Mouse (Mus musculus): ENCODE measurements around the gene Ctnnbip1. TPM values are rescaled to one million over a fixed set of nuclear protein-coding genes. Genes with fewer than 3 reads are reported as not detected.
A peak's percentile ranks its signal among the peaks of the same experiment; 100 is the strongest.

The Ctnnbip1 gene
- polyA plus RNA-seq, 1 experiment: 19.9 TPM

- Histone ChIP-seq H3K27me3 (ENCODE audit: control insufficient read depth, insufficient read depth, insufficient read length) (no peaks in the 10 kb centered on the region), H3K79me2 (ENCODE audit: control insufficient read depth, insufficient read depth) (peaks cover 4% of the 10 kb centered on the region)
- TF ChIP-seq POLR2A (IDR thresholded peaks at IDR 0.05; ENCODE audit: insufficient read length, low read depth): no peak
- TF ChIP-seq TCF3 (IDR thresholded peaks at IDR 0.05; ENCODE audit: insufficient read length, low read depth): no peak
These were observed 7.1 kb downstream of the Ctnnbip1 start for GRCm38 (mm10) chr4:149525170-149525569.

GRCm38 (mm10) chr4:149525811-149526210 is 7.8 kb downstream of the Ctnnbip1 start:
- no peak overlapping the region for H3K4me3 ChIP-seq
- no peaks in the 10 kb centered on the region for H3K36me3 ChIP-seq (ENCODE audit: control insufficient read depth, insufficient read depth)
- no peaks in the 10 kb centered on the region for H3K27me3 ChIP-seq (ENCODE audit: control insufficient read depth, insufficient read depth, insufficient read length)
- no peak overlapping the region for H3K4me2 ChIP-seq (ENCODE audit: low read depth)
- H3ac ChIP-seq (ENCODE audit: control insufficient read depth, insufficient read length): no peak overlapping the region
- peaks cover 4% of the 10 kb centered on the region for H3K79me2 ChIP-seq (ENCODE audit: control insufficient read depth, insufficient read depth)
- TF ChIP-seq SRF (IDR thresholded peaks at IDR 0.05; ENCODE audit: control insufficient read depth, insufficient read length, low read depth) (no peak), TCF12 (IDR thresholded peaks at IDR 0.05; ENCODE audit: insufficient read depth, poor library complexity, severe bottlenecking) (no peak)

More at GRCm38 (mm10) chr4:149525170-149525569, 7.1 kb downstream of the Ctnnbip1 start:
- no peak overlapping the region for H3K4me2 ChIP-seq (ENCODE audit: low read depth)
- H3K36me3 ChIP-seq (ENCODE audit: control insufficient read depth, insufficient read depth): no peaks in the 10 kb centered on the region
- no peak overlapping the region for H3ac ChIP-seq (ENCODE audit: control insufficient read depth, insufficient read length)
- H3K4me3 ChIP-seq: no peak overlapping the region

GRCm38 (mm10) chr4:149526330-149526729 is 8.3 kb downstream of the Ctnnbip1 start:
- TF ChIP-seq MYOG (IDR thresholded peaks at IDR 0.05; ENCODE audit: control insufficient read depth in 1 of 3, insufficient read depth in 1 of 3, insufficient read length in 2 of 3, low read depth in 2 of 3): no peak
- no peak for TF ChIP-seq MYOD1 (IDR thresholded peaks at IDR 0.05; ENCODE audit: control insufficient read depth in 1 of 3, insufficient read length in 2 of 3, low read depth in 2 of 3)
- TF ChIP-seq E2F4 (IDR thresholded peaks at IDR 0.05; ENCODE audit: insufficient read depth): no peak
- Histone ChIP-seq H3K4me3 (no peak overlapping the region), H3ac (ENCODE audit: control insufficient read depth, insufficient read length) (no peak overlapping the region), H3K27me3 (ENCODE audit: control insufficient read depth, insufficient read depth, insufficient read length) (no peaks in the 10 kb centered on the region), H3K4me2 (ENCODE audit: low read depth) (no peak overlapping the region), H3K79me2 (ENCODE audit: control insufficient read depth, insufficient read depth) (peaks cover 4% of the 10 kb centered on the region), H3K36me3 (ENCODE audit: control insufficient read depth, insufficient read depth) (no peaks in the 10 kb centered on the region)

DNA sequence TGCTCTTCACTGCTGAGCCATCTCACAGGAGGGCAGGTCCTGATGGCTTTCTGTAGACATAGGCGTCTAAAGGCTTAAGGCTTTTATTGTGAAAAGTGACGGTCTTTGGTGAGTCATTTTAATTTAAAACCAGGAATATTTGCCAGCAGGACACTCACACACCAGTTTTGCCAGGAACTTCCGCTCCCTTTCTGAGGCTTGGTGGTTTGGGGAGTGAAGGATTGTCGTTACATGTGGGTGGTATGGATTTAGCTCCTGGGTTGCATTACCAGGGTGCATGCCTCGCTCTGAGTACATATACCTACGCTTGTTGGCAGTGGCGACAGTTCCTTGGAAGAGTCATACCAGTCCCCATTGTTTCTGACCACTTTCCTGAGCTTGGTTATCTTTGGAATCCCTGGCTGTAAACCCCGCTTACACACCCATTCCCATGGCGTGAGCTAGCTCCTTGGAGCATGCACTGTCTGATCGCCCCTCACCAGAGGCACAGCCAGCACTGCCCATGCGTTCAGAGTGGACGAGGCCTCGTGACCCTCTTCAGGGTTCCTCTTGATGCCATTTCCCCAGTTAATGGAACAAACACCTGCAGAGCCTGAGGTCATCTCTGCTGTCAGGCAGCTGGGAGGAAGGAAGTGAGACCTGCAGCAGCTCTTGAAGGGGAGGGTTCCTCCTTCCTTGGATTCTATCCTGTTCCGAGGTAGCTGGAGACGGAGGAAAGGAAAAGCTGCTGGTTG is 9.8 kb downstream of the Ctnnbip1 start:
- H3K4me3 ChIP-seq: no peak overlapping the region
- H3K4me2 ChIP-seq (ENCODE audit: low read depth): peak overlapping the region; percentile 76
- TF ChIP-seq TCF12 (IDR thresholded peaks at IDR 0.05; ENCODE audit: insufficient read depth, poor library complexity, severe bottlenecking) (no peak), CEBPB (IDR thresholded peaks at IDR 0.05; ENCODE audit: insufficient read depth, poor library complexity, severe bottlenecking) (no peak), SRF (IDR thresholded peaks at IDR 0.05; ENCODE audit: control insufficient read depth, insufficient read length, low read depth) (no peak), USF1 (IDR thresholded peaks at IDR 0.05; ENCODE audit: low read depth) (no peak), MYOD1 (IDR thresholded peaks at IDR 0.05; ENCODE audit: control insufficient read depth in 1 of 3, insufficient read length in 2 of 3, low read depth in 2 of 3) (no peak), MYOG (IDR thresholded peaks at IDR 0.05; ENCODE audit: control insufficient read depth in 1 of 3, insufficient read depth in 1 of 3, insufficient read length in 2 of 3, low read depth in 2 of 3) (no peak), MAX (IDR thresholded peaks at IDR 0.05; ENCODE audit: low read depth) (no peak), REST (IDR thresholded peaks at IDR 0.05; ENCODE audit: insufficient read depth, insufficient read length) (no peak), E2F4 (IDR thresholded peaks at IDR 0.05; ENCODE audit: insufficient read depth) (no peak), POLR2AphosphoS2 (IDR thresholded peaks at IDR 0.05; ENCODE audit: insufficient read length, low read depth) (no peak), TCF3 (IDR thresholded peaks at IDR 0.05; ENCODE audit: insufficient read length, low read depth) (no peak)
- no peak overlapping the region for H3ac ChIP-seq (ENCODE audit: control insufficient read depth, insufficient read length)
- H3K36me3 ChIP-seq (ENCODE audit: control insufficient read depth, insufficient read depth): no peaks in the 10 kb centered on the region
- H3K27me3 ChIP-seq (ENCODE audit: control insufficient read depth, insufficient read depth, insufficient read length): no peaks in the 10 kb centered on the region
- H3K79me2 ChIP-seq (ENCODE audit: control insufficient read depth, insufficient read depth): no peaks in the 10 kb centered on the region

DNA sequence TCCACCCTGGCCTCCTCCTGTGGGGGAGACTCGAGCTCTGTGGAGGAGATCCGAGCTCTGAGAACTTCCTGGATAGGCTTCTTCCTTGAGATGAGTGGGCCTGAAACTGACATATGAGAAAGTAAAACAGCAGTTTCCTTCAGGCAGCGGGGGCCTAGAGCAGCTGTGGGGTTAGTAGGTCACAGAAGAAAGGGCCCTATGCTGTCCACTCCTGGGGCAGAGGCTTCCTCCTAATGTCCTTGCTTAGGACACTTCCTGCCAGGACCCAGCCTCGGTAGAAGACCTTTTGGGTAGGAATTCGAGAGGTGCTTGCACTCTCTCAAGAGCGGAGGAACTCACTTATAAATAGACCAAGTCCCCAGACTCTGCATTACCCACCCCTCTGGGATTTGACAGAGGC is 11.7 kb downstream of the Ctnnbip1 start:
- no peaks in the 10 kb centered on the region for H3K36me3 ChIP-seq (ENCODE audit: control insufficient read depth, insufficient read depth)

More for the DNA sequence above, 11.7 kb downstream of the Ctnnbip1 start:
- Histone ChIP-seq H3K27me3 (ENCODE audit: control insufficient read depth, insufficient read depth, insufficient read length) (no peaks in the 10 kb centered on the region), H3K4me3 (no peak overlapping the region), H3K4me2 (ENCODE audit: low read depth) (no peak overlapping the region), H3ac (ENCODE audit: control insufficient read depth, insufficient read length) (no peak overlapping the region), H3K79me2 (ENCODE audit: control insufficient read depth, insufficient read depth) (no peaks in the 10 kb centered on the region)
- TF ChIP-seq MAX (IDR thresholded peaks at IDR 0.05; ENCODE audit: low read depth) (no peak), USF1 (IDR thresholded peaks at IDR 0.05; ENCODE audit: low read depth) (no peak), TCF3 (IDR thresholded peaks at IDR 0.05; ENCODE audit: insufficient read length, low read depth) (no peak), TCF12 (IDR thresholded peaks at IDR 0.05; ENCODE audit: insufficient read depth, poor library complexity, severe bottlenecking) (no peak), POLR2AphosphoS2 (IDR thresholded peaks at IDR 0.05; ENCODE audit: insufficient read length, low read depth) (no peak), SRF (IDR thresholded peaks at IDR 0.05; ENCODE audit: control insufficient read depth, insufficient read length, low read depth) (no peak), CEBPB (IDR thresholded peaks at IDR 0.05; ENCODE audit: insufficient read depth, poor library complexity, severe bottlenecking) (no peak), MYOG (IDR thresholded peaks at IDR 0.05; ENCODE audit: control insufficient read depth in 1 of 3, insufficient read depth in 1 of 3, insufficient read length in 2 of 3, low read depth in 2 of 3) (no peak), POLR2A (IDR thresholded peaks at IDR 0.05; ENCODE audit: insufficient read length, low read depth) (no peak), E2F4 (IDR thresholded peaks at IDR 0.05; ENCODE audit: insufficient read depth) (no peak), REST (IDR thresholded peaks at IDR 0.05; ENCODE audit: insufficient read depth, insufficient read length) (no peak), MYOD1 (IDR thresholded peaks at IDR 0.05; ENCODE audit: control insufficient read depth in 1 of 3, insufficient read length in 2 of 3, low read depth in 2 of 3) (no peak)
